Mouse (Mus musculus): Measurements from ENCODE around the gene Slc35c1. TPM values are rescaled to one million over a fixed set of nuclear protein-coding genes. Genes with fewer than 3 reads are reported as not detected.

Slc35c1 gene
- total and polyA plus RNA-seq, 2 experiments, result 3.0 to 26.0 TPM

DNA sequence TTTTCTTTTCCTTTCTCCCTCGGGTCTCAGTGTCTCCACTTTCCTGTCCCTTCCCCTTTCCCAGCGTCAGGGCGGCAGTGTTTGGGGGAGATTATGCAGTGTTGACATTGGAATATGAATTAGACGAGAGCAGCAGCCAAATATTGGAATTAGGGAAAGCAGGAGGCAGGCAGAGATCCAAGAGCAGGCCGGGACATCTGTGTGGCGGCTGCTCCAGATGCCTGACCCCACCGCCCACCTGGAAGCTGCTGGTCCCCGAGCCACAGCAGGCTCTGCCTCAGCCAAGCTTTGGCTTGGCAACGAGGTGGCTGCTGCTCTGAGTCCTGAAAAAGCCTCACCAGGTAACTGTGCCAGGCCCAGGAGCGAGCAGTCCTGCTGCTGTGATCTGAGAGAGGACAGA, 36.3 kb upstream of the Slc35c1 start:
- DNase-seq (ENCODE audit: extremely low read depth, low read depth, low spot score), result no peak
- Histone ChIP-seq H3K79me2 (ENCODE audit: control insufficient read depth, insufficient read depth, low read length) (no peaks in the 10 kb centered on the region), H3K4me3 (ENCODE audit: insufficient read depth, low read depth, low read length) (no peak overlapping the region), H3K4me1 (ENCODE audit: control insufficient read depth, insufficient read depth, low read length) (no peaks in the 10 kb centered on the region), H3K27ac (replicated peaks; ENCODE audit: insufficient read depth, low read depth, low read length) (no peak overlapping the region), H3K9ac (ENCODE audit: low read depth, low read length) (no peak overlapping the region), H3K36me3 (ENCODE audit: control insufficient read depth, insufficient read depth, low read length) (no peaks in the 10 kb centered on the region), H3K27me3 (ENCODE audit: control insufficient read depth, insufficient read depth, low read length) (no peaks in the 10 kb centered on the region)
- 17% methylated on average over 10 of the region's 10 CpGs for WGBS
- TF ChIP-seq POLR2A (IDR thresholded peaks at IDR 0.05; ENCODE audit: extremely low read depth, insufficient read depth, low read length) (no peak), CTCF (IDR thresholded peaks at IDR 0.05; ENCODE audit: low read depth, low read length) (no peak)

DNA sequence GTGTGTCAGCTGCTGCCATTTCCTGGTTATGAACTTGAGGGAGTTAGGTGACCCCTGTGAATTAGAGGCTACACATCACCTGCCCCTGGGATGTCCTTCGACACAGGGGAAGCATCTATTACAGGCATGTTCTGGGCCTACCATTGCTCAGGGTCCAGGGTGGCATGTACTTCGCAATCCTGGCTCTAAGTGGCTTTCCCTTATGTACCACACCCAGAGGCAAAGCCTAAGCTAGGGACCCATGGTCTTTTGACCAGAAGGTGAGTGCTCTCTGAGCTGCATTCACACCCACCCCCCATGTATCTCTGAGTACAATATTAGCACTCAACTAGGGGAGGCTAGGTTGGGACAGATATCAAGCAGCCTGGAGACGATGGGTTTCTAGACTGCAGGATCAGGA, 34.6 kb upstream of the Slc35c1 start:
- Histone ChIP-seq H3K4me1 (ENCODE audit: control insufficient read depth, insufficient read depth, low read length) (no peaks in the 10 kb centered on the region), H3K27ac (replicated peaks; ENCODE audit: insufficient read depth, low read depth, low read length) (no peak overlapping the region), H3K36me3 (ENCODE audit: control insufficient read depth, insufficient read depth, low read length) (no peaks in the 10 kb centered on the region), H3K27me3 (ENCODE audit: control insufficient read depth, insufficient read depth, low read length) (no peaks in the 10 kb centered on the region), H3K79me2 (ENCODE audit: control insufficient read depth, insufficient read depth, low read length) (no peaks in the 10 kb centered on the region), H3K4me3 (ENCODE audit: insufficient read depth, low read depth, low read length) (no peak overlapping the region), H3K9ac (ENCODE audit: low read depth, low read length) (no peak overlapping the region)
- TF ChIP-seq CTCF (IDR thresholded peaks at IDR 0.05; ENCODE audit: low read depth, low read length), result no peak
- TF ChIP-seq POLR2A (IDR thresholded peaks at IDR 0.05; ENCODE audit: extremely low read depth, insufficient read depth, low read length), result no peak
- 85% methylated on average over 3 of the region's 3 CpGs for WGBS
- no peak for DNase-seq (ENCODE audit: extremely low read depth, low read depth, low spot score)

DNA sequence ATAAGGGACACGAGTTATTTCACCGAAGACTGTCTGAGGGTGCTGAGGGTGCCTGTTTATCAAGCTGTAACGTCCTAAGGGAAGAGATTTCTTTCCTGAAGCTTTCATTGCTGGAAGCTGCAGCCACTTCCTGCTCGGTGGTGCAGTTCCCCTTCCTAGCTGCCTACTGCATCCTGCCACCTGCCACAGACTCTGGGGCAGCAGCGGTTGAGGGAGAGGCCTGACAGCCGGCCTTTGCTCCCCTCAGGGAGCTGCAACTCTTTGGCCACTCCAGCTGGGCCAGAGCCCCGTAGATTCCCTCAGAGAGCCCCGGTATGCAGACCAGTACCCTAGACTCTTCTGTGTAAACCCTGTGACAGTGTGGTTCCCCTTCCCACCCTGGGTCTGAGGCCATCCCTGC, 34.1 kb upstream of the Slc35c1 start:
- no peak for DNase-seq (ENCODE audit: extremely low read depth, low read depth, low spot score)
- Histone ChIP-seq H3K27ac (replicated peaks; ENCODE audit: insufficient read depth, low read depth, low read length) (no peak overlapping the region), H3K36me3 (ENCODE audit: control insufficient read depth, insufficient read depth, low read length) (no peaks in the 10 kb centered on the region), H3K4me3 (ENCODE audit: insufficient read depth, low read depth, low read length) (no peak overlapping the region), H3K4me1 (ENCODE audit: control insufficient read depth, insufficient read depth, low read length) (no peaks in the 10 kb centered on the region), H3K9ac (ENCODE audit: low read depth, low read length) (no peak overlapping the region), H3K27me3 (ENCODE audit: control insufficient read depth, insufficient read depth, low read length) (no peaks in the 10 kb centered on the region), H3K79me2 (ENCODE audit: control insufficient read depth, insufficient read depth, low read length) (no peaks in the 10 kb centered on the region)
- 51% methylated on average over 8 of the region's 8 CpGs for WGBS
- TF ChIP-seq POLR2A (IDR thresholded peaks at IDR 0.05; ENCODE audit: extremely low read depth, insufficient read depth, low read length) (no peak), CTCF (IDR thresholded peaks at IDR 0.05; ENCODE audit: low read depth, low read length) (no peak)

DNA sequence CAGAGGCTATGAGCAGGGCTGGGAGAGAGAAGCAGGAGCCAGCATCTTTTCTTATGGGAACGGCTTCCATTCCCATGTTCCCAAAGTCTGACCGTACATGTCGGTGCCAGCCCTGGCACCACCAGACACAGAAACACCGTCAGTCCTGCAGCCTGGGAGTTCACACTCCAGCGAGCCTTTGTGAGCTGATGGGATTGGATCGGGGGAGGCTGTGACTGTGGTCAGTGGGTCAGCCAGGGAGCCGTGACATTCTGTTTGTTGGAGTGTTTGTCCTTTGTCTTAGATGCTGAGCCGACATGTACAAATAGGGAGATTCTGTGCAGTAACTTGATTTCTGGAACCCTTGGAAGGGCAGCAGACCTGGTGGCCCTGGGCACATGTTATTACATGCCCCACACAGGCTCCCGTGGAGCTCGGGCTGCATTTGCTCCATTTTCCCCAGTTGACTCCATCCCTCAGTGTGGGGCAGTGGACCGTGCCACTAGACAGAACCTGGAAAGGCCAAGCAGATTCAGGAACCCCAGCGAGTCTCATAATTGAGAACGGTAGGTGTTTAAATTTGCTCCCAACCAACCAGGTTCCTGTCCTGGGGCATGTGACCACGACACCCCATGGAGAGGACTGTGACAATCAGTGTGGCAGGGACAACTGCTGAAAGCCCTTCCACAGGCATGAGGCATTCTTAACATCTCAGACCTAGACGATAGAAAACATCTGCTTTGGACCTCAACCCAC, 33.5 kb upstream of the Slc35c1 start:
- no peaks in the 10 kb centered on the region for H3K27me3 ChIP-seq (ENCODE audit: control insufficient read depth, insufficient read depth, low read length)
- no peaks in the 10 kb centered on the region for H3K4me1 ChIP-seq (ENCODE audit: control insufficient read depth, insufficient read depth, low read length)
- no peaks in the 10 kb centered on the region for H3K36me3 ChIP-seq (ENCODE audit: control insufficient read depth, insufficient read depth, low read length)
- H3K9ac ChIP-seq (ENCODE audit: low read depth, low read length), result no peak overlapping the region
- TF ChIP-seq POLR2A (IDR thresholded peaks at IDR 0.05; ENCODE audit: extremely low read depth, insufficient read depth, low read length) (no peak), CTCF (IDR thresholded peaks at IDR 0.05; ENCODE audit: low read depth, low read length) (no peak)
- no peak for DNase-seq (ENCODE audit: extremely low read depth, low read depth, low spot score)
- no peaks in the 10 kb centered on the region for H3K79me2 ChIP-seq (ENCODE audit: control insufficient read depth, insufficient read depth, low read length)
- H3K4me3 ChIP-seq (ENCODE audit: insufficient read depth, low read depth, low read length), result no peak overlapping the region
- 74% methylated on average over 15 of the region's 15 CpGs for WGBS
- H3K27ac ChIP-seq (replicated peaks; ENCODE audit: insufficient read depth, low read depth, low read length), result no peak overlapping the region

DNA sequence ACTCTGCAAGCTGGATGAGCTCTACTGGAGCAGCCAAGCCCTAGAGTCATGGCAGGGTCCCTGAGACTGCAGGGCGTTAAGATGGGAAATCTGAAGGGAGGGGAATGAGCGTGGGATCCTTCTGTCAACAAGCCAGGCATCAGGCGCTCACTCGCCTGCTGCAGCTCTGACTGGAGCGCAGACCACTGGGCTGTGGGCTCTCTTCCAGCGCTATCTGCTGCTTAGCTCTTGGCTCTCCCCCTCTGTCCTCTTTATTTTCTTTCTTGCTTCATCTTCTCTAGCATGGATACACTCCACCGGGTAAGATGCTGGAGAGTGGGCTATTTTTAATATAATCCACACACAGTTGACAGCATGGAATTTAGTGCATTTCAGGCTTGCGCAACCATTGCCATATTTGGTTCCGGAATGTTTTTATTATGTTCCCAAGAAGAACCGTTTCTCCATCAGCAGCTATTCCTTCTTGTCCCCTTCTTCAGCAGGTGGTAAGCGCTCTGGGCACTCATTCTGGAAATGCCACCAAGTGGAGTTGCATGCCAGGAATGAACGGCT, 31.7 kb upstream of the Slc35c1 start:
- Histone ChIP-seq H3K4me3 (ENCODE audit: insufficient read depth, low read depth, low read length) (no peak overlapping the region), H3K4me1 (ENCODE audit: control insufficient read depth, insufficient read depth, low read length) (no peaks in the 10 kb centered on the region), H3K27me3 (ENCODE audit: control insufficient read depth, insufficient read depth, low read length) (no peaks in the 10 kb centered on the region), H3K36me3 (ENCODE audit: control insufficient read depth, insufficient read depth, low read length) (no peaks in the 10 kb centered on the region), H3K27ac (replicated peaks; ENCODE audit: insufficient read depth, low read depth, low read length) (no peak overlapping the region), H3K9ac (ENCODE audit: low read depth, low read length) (no peak overlapping the region), H3K79me2 (ENCODE audit: control insufficient read depth, insufficient read depth, low read length) (no peaks in the 10 kb centered on the region)
- 63% methylated on average over 12 of the region's 12 CpGs for WGBS
- DNase-seq (ENCODE audit: extremely low read depth, low read depth, low spot score), result peak; percentile 16
- TF ChIP-seq POLR2A (IDR thresholded peaks at IDR 0.05; ENCODE audit: extremely low read depth, insufficient read depth, low read length), result no peak
- no peak for TF ChIP-seq CTCF (IDR thresholded peaks at IDR 0.05; ENCODE audit: low read depth, low read length)

DNA sequence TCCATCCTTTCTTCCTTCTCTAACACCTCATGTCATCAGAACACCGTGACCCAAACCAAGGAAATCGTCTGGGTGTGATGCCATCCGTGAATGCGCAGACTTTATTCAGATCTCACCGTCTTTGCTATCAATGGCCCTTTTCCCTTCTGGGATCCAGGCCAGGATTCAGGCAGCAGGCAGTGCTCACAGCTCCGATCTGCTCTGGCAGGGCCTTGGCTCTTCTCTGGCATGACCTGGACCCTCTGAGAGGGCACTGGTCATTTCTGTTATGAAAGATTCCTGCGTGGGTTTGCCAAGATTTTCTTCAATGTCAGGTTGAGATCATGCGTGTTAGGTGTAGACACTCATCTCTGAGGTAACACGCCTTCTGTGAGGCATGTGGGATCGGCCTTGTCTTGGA, 30.2 kb upstream of the Slc35c1 start:
- 66% methylated on average over 10 of the region's 10 CpGs for WGBS

More for the DNA sequence above, 30.2 kb upstream of the Slc35c1 start:
- Histone ChIP-seq H3K27ac (replicated peaks; ENCODE audit: insufficient read depth, low read depth, low read length) (no peak overlapping the region), H3K9ac (ENCODE audit: low read depth, low read length) (no peak overlapping the region), H3K4me1 (ENCODE audit: control insufficient read depth, insufficient read depth, low read length) (peaks cover 5% of the 10 kb centered on the region; the same call in 1 of the 2 replicates), H3K36me3 (ENCODE audit: control insufficient read depth, insufficient read depth, low read length) (no peaks in the 10 kb centered on the region), H3K27me3 (ENCODE audit: control insufficient read depth, insufficient read depth, low read length) (no peaks in the 10 kb centered on the region), H3K4me3 (ENCODE audit: insufficient read depth, low read depth, low read length) (no peak overlapping the region), H3K79me2 (ENCODE audit: control insufficient read depth, insufficient read depth, low read length) (no peaks in the 10 kb centered on the region)
- DNase-seq (ENCODE audit: extremely low read depth, low read depth, low spot score), result peak; percentile 39
- no peak for TF ChIP-seq CTCF (IDR thresholded peaks at IDR 0.05; ENCODE audit: low read depth, low read length)
- TF ChIP-seq POLR2A (IDR thresholded peaks at IDR 0.05; ENCODE audit: extremely low read depth, insufficient read depth, low read length), result no peak

All from liver, adult 2 months (tissue).